Mouse (Mus musculus): ENCODE data around the gene Ablim2. TPM values are rescaled to one million over a fixed set of nuclear protein-coding genes. Genes with fewer than 3 reads are reported as not detected.

The Ablim2 gene
- polyA plus RNA-seq, 1 experiment: not detected

DNA sequence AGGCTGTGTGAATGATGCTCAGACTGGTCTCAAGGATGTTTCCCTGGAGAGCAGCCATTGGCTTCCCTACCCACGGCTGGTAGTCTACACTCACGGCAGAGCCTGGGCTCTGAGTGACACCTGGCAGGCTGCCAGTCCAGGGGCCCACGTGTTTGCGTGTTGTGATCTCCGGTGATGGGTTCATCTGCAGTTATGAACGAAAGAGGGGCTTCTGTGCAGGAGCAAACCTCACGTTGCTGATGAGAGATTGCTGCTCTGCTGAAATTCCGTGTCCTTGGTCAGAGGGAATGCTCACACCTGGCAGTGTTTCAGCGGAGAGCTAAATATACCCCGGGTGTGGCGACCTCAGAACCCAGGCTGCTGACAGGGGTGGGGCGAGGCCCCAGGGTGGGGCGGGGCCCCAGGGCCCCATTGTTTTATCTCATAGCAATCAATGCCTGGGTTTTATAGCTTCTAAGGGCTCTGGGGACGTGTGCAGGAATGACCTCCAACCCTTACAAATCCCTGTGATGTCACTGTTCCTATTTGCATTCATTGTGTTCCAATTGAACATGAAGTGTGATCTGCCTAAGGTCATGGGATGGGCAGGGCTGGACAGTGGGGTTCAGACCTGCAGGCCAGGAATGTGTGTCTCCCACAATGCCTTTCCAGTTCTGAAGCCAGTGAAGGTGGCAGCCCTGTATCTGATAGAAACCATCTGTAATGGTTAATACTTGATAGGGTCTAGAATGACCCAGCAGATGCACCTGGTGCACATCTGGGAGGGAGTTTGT is 13.4 kb downstream of the Ablim2 start:
- no peak for TF ChIP-seq CTCF (IDR thresholded peaks at IDR 0.05; ENCODE audit: insufficient read depth, low read depth, low read length)
- Histone ChIP-seq H3K27ac (ENCODE audit: insufficient read depth, low read depth, low read length) (no peak overlapping the region), H3K4me1 (ENCODE audit: control insufficient read depth, insufficient read depth, low read length) (no peaks in the 10 kb centered on the region), H3K4me3 (ENCODE audit: insufficient read depth, low read depth, low read length) (no peak overlapping the region)
- 64% methylated on average over 14 of the region's 14 CpGs for WGBS

DNA sequence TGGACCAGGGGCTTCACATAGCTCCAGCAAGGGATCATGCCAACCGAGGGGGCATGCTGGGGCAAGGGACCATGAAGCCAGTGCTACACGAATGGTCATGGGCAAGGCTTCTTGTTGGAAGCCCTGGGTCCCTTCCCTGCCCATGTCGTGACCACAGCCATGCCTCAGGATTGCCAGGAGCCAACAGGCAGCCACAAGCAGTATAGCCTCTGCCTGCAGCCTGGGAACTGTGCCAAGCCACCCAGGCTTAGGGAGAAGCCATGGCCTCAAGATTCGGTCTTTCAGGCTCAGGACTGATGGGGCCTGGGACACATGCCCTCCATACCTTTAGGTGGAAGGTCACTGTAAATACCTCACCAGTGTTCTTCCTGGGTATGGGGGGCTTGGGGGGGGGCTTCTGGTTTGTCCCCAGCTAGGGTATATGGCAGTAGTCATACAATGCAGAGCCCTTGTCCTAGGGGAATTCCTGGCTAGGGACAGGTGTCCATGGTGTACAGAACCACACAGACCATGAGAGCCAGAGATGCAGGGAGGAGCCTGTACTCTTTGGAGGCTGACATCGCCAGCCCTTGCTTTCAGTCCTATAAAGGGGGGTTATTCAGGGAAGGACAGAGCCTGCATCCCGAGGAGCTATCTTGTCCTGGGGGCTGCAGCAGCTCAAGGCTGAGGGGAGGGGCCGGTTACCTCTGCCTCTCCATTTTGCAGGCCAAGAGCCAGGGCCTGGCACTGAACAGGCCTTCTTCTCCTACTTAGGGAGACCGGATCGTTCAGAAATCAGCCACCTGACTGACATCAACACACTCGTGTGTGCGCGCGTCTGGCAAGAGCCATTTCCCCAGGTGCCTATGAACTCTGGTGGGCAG is 15.8 kb downstream of the Ablim2 start:
- H3K4me1 ChIP-seq (ENCODE audit: control insufficient read depth, insufficient read depth, low read length): no peaks in the 10 kb centered on the region
- no peak overlapping the region for H3K27ac ChIP-seq (ENCODE audit: insufficient read depth, low read depth, low read length)
- 76% methylated on average over 13 of the region's 13 CpGs for WGBS
- no peak overlapping the region for H3K4me3 ChIP-seq (ENCODE audit: insufficient read depth, low read depth, low read length)
- TF ChIP-seq CTCF (IDR thresholded peaks at IDR 0.05; ENCODE audit: insufficient read depth, low read depth, low read length): no peak
- no peak for TF ChIP-seq POLR2A (IDR thresholded peaks at IDR 0.05; ENCODE audit: insufficient read depth, low read depth, low read length)

- no peak overlapping the region for H3K27ac ChIP-seq (ENCODE audit: insufficient read depth, low read depth, low read length)
- H3K4me3 ChIP-seq (ENCODE audit: insufficient read depth, low read depth, low read length): no peak overlapping the region
- no peaks in the 10 kb centered on the region for H3K4me1 ChIP-seq (ENCODE audit: control insufficient read depth, insufficient read depth, low read length)
- WGBS: 75% methylated on average over 6 of the region's 6 CpGs
- TF ChIP-seq POLR2A (IDR thresholded peaks at IDR 0.05; ENCODE audit: insufficient read depth, low read depth, low read length) (no peak), CTCF (IDR thresholded peaks at IDR 0.05; ENCODE audit: insufficient read depth, low read depth, low read length) (no peak)
These were observed 16.4 kb downstream of the Ablim2 start for GRCm38 (mm10) chr5:35774137-35774424.

DNA sequence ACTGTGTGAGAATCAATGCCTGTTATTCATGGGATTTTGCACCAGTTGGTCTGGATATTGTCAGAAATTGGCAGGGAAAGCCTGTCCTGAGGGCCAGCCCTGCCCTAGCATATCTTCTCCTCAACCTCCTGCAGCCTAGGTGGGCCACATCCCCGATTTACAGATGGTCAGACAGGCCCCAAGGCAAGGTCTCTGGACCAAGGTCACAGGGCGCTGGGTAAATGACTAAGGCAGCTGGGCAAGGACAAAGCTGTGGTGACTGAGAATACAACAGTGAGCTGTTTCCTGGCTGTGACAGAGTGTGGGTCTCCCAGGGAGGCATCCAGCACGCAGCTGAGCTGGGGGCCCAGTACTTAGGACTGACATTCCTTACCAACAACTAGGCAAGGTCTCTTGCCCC is 23.4 kb downstream of the Ablim2 start:
- no peak for TF ChIP-seq CTCF (IDR thresholded peaks at IDR 0.05; ENCODE audit: insufficient read depth, low read depth, low read length)
- TF ChIP-seq POLR2A (IDR thresholded peaks at IDR 0.05; ENCODE audit: insufficient read depth, low read depth, low read length): no peak
- no peaks in the 10 kb centered on the region for H3K4me1 ChIP-seq (ENCODE audit: control insufficient read depth, insufficient read depth, low read length)
- H3K27ac ChIP-seq (ENCODE audit: insufficient read depth, low read depth, low read length): no peak overlapping the region
- 76% methylated on average over 3 of the region's 3 CpGs for WGBS
- no peak overlapping the region for H3K4me3 ChIP-seq (ENCODE audit: insufficient read depth, low read depth, low read length)

GRCm38 (mm10) chr5:35782648-35783180 is 25.0 kb downstream of the Ablim2 start:
- Histone ChIP-seq H3K4me1 (ENCODE audit: control insufficient read depth, insufficient read depth, low read length) (peaks cover 5% of the 10 kb centered on the region), H3K4me3 (ENCODE audit: insufficient read depth, low read depth, low read length) (no peak overlapping the region), H3K27ac (ENCODE audit: insufficient read depth, low read depth, low read length) (no peak overlapping the region)
- 73% methylated on average over 10 of the region's 10 CpGs for WGBS
- TF ChIP-seq POLR2A (IDR thresholded peaks at IDR 0.05; ENCODE audit: insufficient read depth, low read depth, low read length): no peak
- TF ChIP-seq CTCF (IDR thresholded peaks at IDR 0.05; ENCODE audit: insufficient read depth, low read depth, low read length): no peak

DNA sequence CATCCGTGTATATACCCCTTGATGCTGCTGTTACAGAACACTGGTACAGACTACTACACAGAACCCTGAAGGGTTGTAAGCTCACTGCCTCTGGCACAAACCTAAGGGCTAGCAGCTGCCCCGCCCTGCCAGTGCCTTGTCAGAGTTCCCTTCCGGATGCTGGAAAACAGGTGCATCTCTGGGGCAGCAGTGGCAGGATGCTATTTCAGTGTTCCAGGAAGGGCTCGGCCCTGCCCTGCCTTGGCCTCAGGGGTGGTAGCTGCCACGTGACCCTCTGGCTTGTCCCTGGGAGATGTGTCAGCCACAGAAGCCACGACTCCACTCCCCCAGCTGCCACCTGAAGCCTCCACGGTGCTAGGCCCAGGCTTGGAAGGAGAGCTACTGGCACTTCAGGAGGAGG is 28.2 kb downstream of the Ablim2 start:
- Histone ChIP-seq H3K4me1 (ENCODE audit: control insufficient read depth, insufficient read depth, low read length) (peaks cover 13% of the 10 kb centered on the region), H3K4me3 (ENCODE audit: insufficient read depth, low read depth, low read length) (no peak overlapping the region), H3K27ac (ENCODE audit: insufficient read depth, low read depth, low read length) (no peak overlapping the region)
- 84% methylated on average over 7 of the region's 7 CpGs for WGBS
- TF ChIP-seq CTCF (IDR thresholded peaks at IDR 0.05; ENCODE audit: insufficient read depth, low read depth, low read length) (no peak), POLR2A (IDR thresholded peaks at IDR 0.05; ENCODE audit: insufficient read depth, low read depth, low read length) (no peak)

GRCm38 (mm10) chr5:35787847-35788246 is 30.2 kb downstream of the Ablim2 start:
- Histone ChIP-seq H3K4me3 (ENCODE audit: insufficient read depth, low read depth, low read length) (no peak overlapping the region), H3K27ac (ENCODE audit: insufficient read depth, low read depth, low read length) (no peak overlapping the region), H3K4me1 (ENCODE audit: control insufficient read depth, insufficient read depth, low read length) (peaks cover 16% of the 10 kb centered on the region)
- TF ChIP-seq CTCF (IDR thresholded peaks at IDR 0.05; ENCODE audit: insufficient read depth, low read depth, low read length) (no peak), POLR2A (IDR thresholded peaks at IDR 0.05; ENCODE audit: insufficient read depth, low read depth, low read length) (no peak)
- 56% methylated on average over 12 of the region's 12 CpGs for WGBS

GRCm38 (mm10) chr5:35788719-35789118 is 31.0 kb downstream of the Ablim2 start:
- no peak overlapping the region for H3K27ac ChIP-seq (ENCODE audit: insufficient read depth, low read depth, low read length)
- peaks cover 16% of the 10 kb centered on the region for H3K4me1 ChIP-seq (ENCODE audit: control insufficient read depth, insufficient read depth, low read length)
- TF ChIP-seq POLR2A (IDR thresholded peaks at IDR 0.05; ENCODE audit: insufficient read depth, low read depth, low read length): no peak
- TF ChIP-seq CTCF (IDR thresholded peaks at IDR 0.05; ENCODE audit: insufficient read depth, low read depth, low read length): no peak
- H3K4me3 ChIP-seq (ENCODE audit: insufficient read depth, low read depth, low read length): no peak overlapping the region
- WGBS: 80% methylated on average over 6 of the region's 6 CpGs

GRCm38 (mm10) chr5:35789697-35790096 is 32.0 kb downstream of the Ablim2 start:
- Histone ChIP-seq H3K4me3 (ENCODE audit: insufficient read depth, low read depth, low read length) (no peak overlapping the region), H3K4me1 (ENCODE audit: control insufficient read depth, insufficient read depth, low read length) (peaks cover 16% of the 10 kb centered on the region), H3K27ac (ENCODE audit: insufficient read depth, low read depth, low read length) (no peak overlapping the region)
- TF ChIP-seq POLR2A (IDR thresholded peaks at IDR 0.05; ENCODE audit: insufficient read depth, low read depth, low read length) (no peak), CTCF (IDR thresholded peaks at IDR 0.05; ENCODE audit: insufficient read depth, low read depth, low read length) (no peak)
- WGBS: 89% methylated on average over 3 of the region's 3 CpGs
